Mouse (Mus musculus) neural tube, embryonic 15.5 days (tissue): ENCODE data around the gene Fbxl17. TPM values are rescaled to one million over a fixed set of nuclear protein-coding genes. Genes with fewer than 3 reads are reported as not detected.

ENCODE experiments used
- ATAC-seq: fragments of 200-750 bp; cut with Nextera tagmentation; 2 replicates; pipeline ENCODE4 v1.8.0; 2017; ENCODE audit warnings: mild to moderate bottlenecking, moderate TSS enrichment, moderate library complexity; ENCODE audit not compliant: low FRiP score
- H3K27ac ChIP-seq: fragments of 300-500 bp; sonication (generic); replicated peaks from 2 replicates; pipeline ENCODE4 v1.5.1; 2015; ENCODE audit warnings: mild to moderate bottlenecking, inconsistent platforms
- H3K27me3 ChIP-seq: fragments of 300-500 bp; sonication (generic); replicated peaks from 2 replicates; pipeline ENCODE4 v1.6.1; 2015; ENCODE audit warnings: inconsistent platforms
- H3K36me3 ChIP-seq: fragments of 300-500 bp; sonication (generic); 2 replicates; pipeline ENCODE4 v1.6.1; 2015; ENCODE audit warnings: inconsistent platforms
- H3K4me1 ChIP-seq: fragments of 300-500 bp; sonication (generic); 2 replicates; pipeline ENCODE4 v1.6.1; 2015; ENCODE audit warnings: inconsistent platforms
- H3K4me2 ChIP-seq: fragments of 300-500 bp; sonication (generic); 2 replicates; pipeline ENCODE4 v1.6.1; 2015; ENCODE audit warnings: inconsistent platforms, mild to moderate bottlenecking, moderate library complexity
- H3K4me3 ChIP-seq: fragments of 300-500 bp; sonication (generic); replicated peaks from 2 replicates; pipeline ENCODE4 v1.5.1; 2015; ENCODE audit warnings: mild to moderate bottlenecking, inconsistent platforms
- H3K9ac ChIP-seq: fragments of 300-500 bp; sonication (generic); replicated peaks from 2 replicates; pipeline ENCODE4 v1.6.1; 2015; ENCODE audit warnings: mild to moderate bottlenecking, inconsistent platforms
- H3K9me3 ChIP-seq: fragments of 300-500 bp; sonication (generic); replicated peaks from 2 replicates; pipeline ENCODE4 v1.6.1; 2016; ENCODE audit warnings: inconsistent platforms
- WGBS: fragments of 180-500 bp; shearing (Covaris S2); methylation state at CpG from one replicate; pipeline ENCODE4 v1.1.7; 2015; ENCODE audit warnings: mixed read lengths; 5-methylcytosine and 5-hydroxymethylcytosine counted together
- polyA plus RNA-seq: library from polyadenylated mRNA; unstranded; fragments of >200 nt; fragmentation: Nextera tagmentation; extraction: Ambion mirVana; gene quantifications from 2 replicates; pipeline ENCODE4 v1.2.1, GENCODE M21; 2015

Gene Fbxl17
- polyA plus RNA-seq, 1 experiment from 2014 or later: 12.1 TPM

DNA sequence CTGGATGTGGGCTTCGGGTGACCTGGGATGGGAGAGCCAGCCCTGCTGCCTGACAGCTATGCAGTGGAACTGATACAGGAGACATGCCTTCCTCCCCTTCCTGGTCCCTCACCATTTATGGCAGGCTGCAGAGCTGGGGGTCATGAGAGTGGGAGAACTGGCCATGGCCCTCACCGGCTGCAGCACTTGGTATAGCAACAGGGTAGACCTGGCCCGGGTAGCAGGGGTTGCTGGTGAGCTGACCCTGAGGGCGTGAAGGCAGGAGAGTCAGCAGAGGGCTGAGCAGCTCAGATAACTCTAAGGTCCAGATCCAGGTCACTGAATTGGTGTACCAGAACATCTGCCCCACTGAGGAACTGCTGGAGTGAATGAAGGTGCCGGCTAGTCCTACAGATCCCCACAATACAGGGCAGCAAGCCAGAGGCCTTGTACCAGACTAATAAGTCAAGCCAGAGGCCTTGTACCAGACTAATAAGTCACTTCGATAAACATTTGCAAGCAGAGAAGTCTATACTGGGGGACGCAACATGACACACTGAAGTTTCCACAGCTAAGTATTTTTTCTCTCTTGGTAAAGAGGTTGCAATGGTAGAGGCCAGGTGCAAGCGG, 296.1 kb downstream of the Fbxl17 start:
- H3K36me3 ChIP-seq: no peaks in the 10 kb centered on the region
- H3K9me3 ChIP-seq: no peaks in the 10 kb centered on the region
- no peak overlapping the region for H3K27ac ChIP-seq
- no peak overlapping the region for H3K9ac ChIP-seq
- H3K4me2 ChIP-seq: no peak overlapping the region
- WGBS: 88% methylated on average over 8 of the region's 8 CpGs
- H3K27me3 ChIP-seq: no peaks in the 10 kb centered on the region
- H3K4me1 ChIP-seq: no peaks in the 10 kb centered on the region
- ATAC-seq: no peak
- no peak overlapping the region for H3K4me3 ChIP-seq

DNA sequence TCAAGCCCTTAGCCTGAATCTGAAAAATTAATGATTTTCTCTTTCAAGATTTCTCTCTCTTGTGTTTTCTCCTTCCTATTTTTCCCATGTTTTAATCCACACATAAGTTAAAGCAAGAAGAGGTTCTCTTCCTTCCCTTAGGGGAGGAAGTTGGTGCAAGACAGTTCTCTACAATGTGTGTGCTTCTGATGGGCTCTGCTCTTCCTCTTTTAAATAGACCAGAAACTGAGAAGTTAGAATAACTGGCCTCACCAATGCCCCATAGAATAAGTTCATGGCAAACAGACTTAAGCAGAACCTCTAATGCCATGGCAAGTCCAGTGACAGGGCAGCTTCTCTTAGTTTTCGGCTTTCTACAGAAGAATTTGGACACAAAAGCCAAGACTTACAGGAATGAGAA, 301.1 kb downstream of the Fbxl17 start:
- no peak overlapping the region for H3K27ac ChIP-seq
- H3K36me3 ChIP-seq: no peaks in the 10 kb centered on the region
- no peak overlapping the region for H3K9ac ChIP-seq
- no peaks in the 10 kb centered on the region for H3K4me1 ChIP-seq
- no peaks in the 10 kb centered on the region for H3K9me3 ChIP-seq
- ATAC-seq: no peak
- 90% methylated on average over 1 of the region's 1 CpGs for WGBS
- no peaks in the 10 kb centered on the region for H3K27me3 ChIP-seq
- no peak overlapping the region for H3K4me3 ChIP-seq
- H3K4me2 ChIP-seq: no peak overlapping the region

DNA sequence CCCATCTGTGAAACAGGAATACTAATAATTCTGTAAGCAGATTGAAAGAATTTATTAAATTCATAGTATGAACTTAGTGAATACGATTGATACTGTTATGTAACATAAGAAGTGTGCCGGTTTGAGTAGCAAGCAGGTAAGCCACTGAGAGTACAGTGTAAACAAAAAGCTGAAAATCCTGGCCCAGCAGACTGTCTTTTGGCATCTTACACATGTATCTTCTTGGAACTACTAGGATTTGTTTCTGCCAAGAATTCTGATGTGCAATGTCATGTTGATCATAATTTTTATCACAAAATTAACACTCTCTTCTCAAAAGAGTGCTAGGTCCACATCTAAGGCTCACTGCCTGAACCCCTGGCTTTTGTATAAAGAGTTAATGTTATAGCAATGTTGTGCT, 304.3 kb downstream of the Fbxl17 start:
- peaks cover 4% of the 10 kb centered on the region; the same call in 1 of the 2 replicates for H3K4me1 ChIP-seq
- ATAC-seq: no peak
- 94% methylated on average over 2 of the region's 2 CpGs for WGBS
- no peak overlapping the region for H3K27ac ChIP-seq
- no peak overlapping the region for H3K4me2 ChIP-seq
- no peaks in the 10 kb centered on the region for H3K9me3 ChIP-seq
- H3K9ac ChIP-seq: no peak overlapping the region
- H3K4me3 ChIP-seq: no peak overlapping the region
- H3K36me3 ChIP-seq: no peaks in the 10 kb centered on the region
- H3K27me3 ChIP-seq: no peaks in the 10 kb centered on the region

DNA sequence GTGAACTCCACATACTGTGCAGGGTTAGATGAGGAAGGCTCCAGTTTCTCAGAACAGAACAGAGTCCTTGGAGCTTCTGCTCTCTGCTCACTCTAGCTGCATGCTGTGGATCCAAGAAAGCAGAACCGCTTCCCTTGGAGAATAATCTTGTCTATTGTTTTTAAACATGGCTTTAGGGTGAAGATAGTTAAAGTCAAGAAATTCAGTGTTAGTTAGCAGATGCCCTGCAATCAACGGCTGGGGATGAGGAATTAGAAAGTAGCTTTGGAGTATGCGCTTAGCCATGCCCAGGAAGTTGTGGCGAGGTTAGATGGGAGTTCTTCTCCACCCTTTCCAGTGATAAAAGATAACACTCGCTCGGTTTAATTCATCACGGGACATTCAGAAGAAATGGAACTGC, 306.6 kb downstream of the Fbxl17 start:
- Histone ChIP-seq H3K36me3 (no peaks in the 10 kb centered on the region), H3K4me3 (no peak overlapping the region), H3K27ac (no peak overlapping the region), H3K4me2 (no peak overlapping the region), H3K4me1 (peaks cover 4% of the 10 kb centered on the region; the same call in 1 of the 2 replicates), H3K27me3 (no peaks in the 10 kb centered on the region), H3K9me3 (no peaks in the 10 kb centered on the region), H3K9ac (no peak overlapping the region)
- ATAC-seq: no peak
- 78% methylated on average over 7 of the region's 7 CpGs for WGBS

DNA sequence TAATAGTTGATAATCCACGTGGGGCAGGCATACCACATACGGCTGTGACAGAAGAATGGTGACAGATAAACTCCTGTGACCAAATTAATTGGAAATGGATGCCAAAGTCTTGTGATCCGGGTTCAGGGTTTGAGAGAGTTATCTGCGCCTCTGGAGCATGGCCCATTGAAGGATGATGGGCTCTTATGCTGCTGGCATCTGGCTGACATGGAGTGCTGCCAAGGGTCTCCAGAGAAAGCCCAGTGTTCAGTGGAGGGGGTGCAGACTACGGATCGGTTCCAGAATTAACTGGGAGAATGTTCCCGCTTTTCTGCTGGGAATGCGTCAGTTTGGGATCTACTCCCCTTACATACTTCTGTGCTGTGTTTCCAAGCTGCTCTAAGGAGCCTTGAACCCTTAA, 308.5 kb downstream of the Fbxl17 start:
- no peak overlapping the region for H3K4me2 ChIP-seq
- no peak overlapping the region for H3K9ac ChIP-seq
- H3K9me3 ChIP-seq: no peaks in the 10 kb centered on the region
- no peak overlapping the region for H3K4me3 ChIP-seq
- no peak; the same call in 1 of the 2 replicates for ATAC-seq
- WGBS: 59% methylated on average over 8 of the region's 8 CpGs
- H3K27me3 ChIP-seq: no peaks in the 10 kb centered on the region
- no peak overlapping the region for H3K27ac ChIP-seq
- H3K36me3 ChIP-seq: no peaks in the 10 kb centered on the region
- peaks cover 4% of the 10 kb centered on the region; the same call in 1 of the 2 replicates for H3K4me1 ChIP-seq

DNA sequence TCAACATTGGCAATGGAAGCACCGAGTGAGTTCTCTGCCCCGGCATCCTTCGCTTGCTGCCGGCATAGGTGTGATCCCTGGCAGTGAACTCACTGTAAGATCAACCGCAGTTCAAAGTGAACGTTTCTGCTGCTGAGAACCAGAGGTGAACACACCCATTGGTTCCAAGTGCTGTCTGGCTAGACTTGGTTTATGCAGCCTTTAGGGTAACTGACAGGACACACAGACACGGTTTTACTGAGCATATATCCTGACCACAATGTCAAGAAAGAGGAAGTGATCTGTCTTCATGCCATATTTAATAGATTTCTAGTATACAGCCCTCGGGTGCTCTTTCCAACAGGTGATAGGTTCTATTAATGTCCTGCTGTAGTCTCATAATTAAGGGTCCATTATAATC, 310.5 kb downstream of the Fbxl17 start:
- WGBS: 81% methylated on average over 8 of the region's 8 CpGs

DNA sequence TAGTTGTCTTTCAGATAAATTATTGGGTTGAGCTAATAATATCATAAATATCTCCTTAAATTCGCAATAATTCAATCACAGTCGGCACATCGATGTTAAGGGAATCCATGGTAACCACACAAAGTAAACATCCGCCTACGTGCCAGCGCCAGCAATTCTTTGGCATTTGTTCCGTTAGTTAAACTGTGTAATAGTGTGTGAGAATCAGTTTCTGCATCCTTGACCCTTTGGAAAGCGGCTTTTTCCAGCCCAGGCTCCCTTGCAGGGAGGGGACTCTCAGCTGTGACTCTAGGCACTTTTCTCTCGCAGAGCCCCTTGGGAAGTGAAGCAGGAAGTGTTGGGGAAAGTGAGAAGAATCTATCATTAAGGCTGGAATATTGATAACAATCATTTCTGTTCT, 314.3 kb downstream of the Fbxl17 start:
- WGBS: 15% methylated on average over 9 of the region's 9 CpGs
- H3K27ac ChIP-seq: no peak overlapping the region
- no peaks in the 10 kb centered on the region for H3K9me3 ChIP-seq
- peak; percentile 55; the same call in 1 of the 2 replicates for ATAC-seq
- H3K36me3 ChIP-seq: no peaks in the 10 kb centered on the region
- peaks cover 3% of the 10 kb centered on the region; the same call in 1 of the 2 replicates for H3K4me1 ChIP-seq
- no peak overlapping the region for H3K9ac ChIP-seq
- H3K4me2 ChIP-seq: no peak overlapping the region
- H3K27me3 ChIP-seq: no peaks in the 10 kb centered on the region
- no peak overlapping the region for H3K4me3 ChIP-seq

More for the DNA sequence above, 310.5 kb downstream of the Fbxl17 start:
- peaks cover 7% of the 10 kb centered on the region; the same call in 1 of the 2 replicates for H3K4me1 ChIP-seq
- no peak overlapping the region for H3K27ac ChIP-seq
- H3K9me3 ChIP-seq: no peaks in the 10 kb centered on the region
- no peak overlapping the region for H3K9ac ChIP-seq
- no peak overlapping the region for H3K4me2 ChIP-seq
- no peaks in the 10 kb centered on the region for H3K36me3 ChIP-seq
- no peak overlapping the region for H3K4me3 ChIP-seq
- ATAC-seq: no peak
- no peaks in the 10 kb centered on the region for H3K27me3 ChIP-seq

DNA sequence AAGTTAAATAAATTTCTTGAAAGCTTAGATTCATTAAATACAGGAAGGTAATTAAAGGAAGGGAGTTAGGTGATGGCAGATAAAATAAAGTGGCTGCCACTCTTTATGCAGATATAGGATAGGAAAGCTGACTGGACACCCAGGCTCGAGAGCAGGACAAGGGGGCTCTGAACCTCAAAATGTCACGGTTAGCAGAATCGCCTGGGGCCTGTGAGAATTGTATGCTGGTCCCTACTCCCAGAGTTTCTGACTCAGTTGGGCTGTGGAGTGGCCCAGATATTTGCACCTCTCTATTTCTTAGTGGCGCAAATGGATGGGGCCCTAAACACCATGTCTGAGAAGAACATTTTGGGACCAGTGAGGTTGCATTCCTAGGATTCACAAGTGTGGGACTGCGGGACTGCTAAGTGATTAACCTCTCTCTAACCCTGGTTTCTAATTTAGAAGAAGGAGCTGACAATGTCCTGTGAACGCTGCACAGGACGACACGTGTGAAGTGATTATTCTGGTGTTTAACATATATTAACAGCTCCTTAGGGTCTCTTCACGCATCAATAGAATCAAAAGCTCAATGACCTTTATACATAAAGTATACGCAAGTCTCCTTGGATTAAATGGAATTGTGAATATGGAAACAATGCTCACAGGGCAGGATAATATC, 314.8 kb downstream of the Fbxl17 start:
- no peak overlapping the region for H3K9ac ChIP-seq
- no peak for ATAC-seq
- H3K4me2 ChIP-seq: no peak overlapping the region
- H3K4me3 ChIP-seq: no peak overlapping the region
- H3K27ac ChIP-seq: no peak overlapping the region
- H3K4me1 ChIP-seq: peaks cover 3% of the 10 kb centered on the region; the same call in 1 of the 2 replicates
- no peaks in the 10 kb centered on the region for H3K9me3 ChIP-seq
- no peaks in the 10 kb centered on the region for H3K36me3 ChIP-seq
- WGBS: 33% methylated on average over 10 of the region's 10 CpGs
- H3K27me3 ChIP-seq: no peaks in the 10 kb centered on the region

DNA sequence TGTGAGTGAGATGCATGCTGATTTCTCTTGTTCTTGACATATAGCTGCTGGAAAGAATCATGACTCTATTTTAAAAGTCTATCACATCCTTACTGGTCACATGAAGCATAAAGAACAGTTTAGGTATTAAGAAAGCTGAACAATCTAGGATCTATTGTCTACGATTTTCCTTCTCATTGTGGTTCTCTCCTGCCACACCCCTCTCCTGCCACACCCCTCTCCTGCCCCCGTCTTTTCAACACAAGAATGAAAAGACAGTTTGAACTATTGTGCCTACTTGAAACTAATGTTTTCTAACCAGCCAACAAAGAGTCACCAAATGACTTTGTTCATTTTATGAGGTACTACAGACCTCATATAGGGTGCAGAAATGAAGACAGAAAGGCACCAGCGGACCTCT, 316.4 kb downstream of the Fbxl17 start:
- ATAC-seq: no peak
- Histone ChIP-seq H3K4me2 (no peak overlapping the region), H3K4me1 (peaks cover 3% of the 10 kb centered on the region; the same call in 1 of the 2 replicates), H3K27ac (no peak overlapping the region), H3K36me3 (no peaks in the 10 kb centered on the region), H3K27me3 (no peaks in the 10 kb centered on the region), H3K4me3 (no peak overlapping the region), H3K9ac (no peak overlapping the region), H3K9me3 (no peaks in the 10 kb centered on the region)
- WGBS: 38% methylated on average over 3 of the region's 3 CpGs

DNA sequence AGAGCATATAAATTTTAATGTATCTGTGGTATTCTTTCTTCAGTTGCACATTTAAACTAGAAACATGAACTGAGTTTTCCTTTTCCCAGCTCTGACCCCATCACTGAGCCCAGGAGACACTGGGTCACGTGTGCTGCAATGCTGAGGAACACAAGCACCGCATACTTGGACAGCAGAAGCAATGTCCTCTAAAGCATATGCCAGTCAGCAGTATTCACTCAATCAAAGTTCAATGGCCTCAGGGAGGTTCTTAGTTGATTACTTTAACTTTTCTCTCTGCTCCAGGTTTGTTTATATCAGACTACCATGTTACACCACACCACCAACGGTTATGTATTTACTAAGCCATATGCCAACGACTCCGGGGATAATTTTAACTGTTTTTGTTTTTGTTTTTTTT, 318.2 kb downstream of the Fbxl17 start:
- Histone ChIP-seq H3K27ac (no peak overlapping the region), H3K4me1 (peaks cover 3% of the 10 kb centered on the region; the same call in 1 of the 2 replicates), H3K36me3 (no peaks in the 10 kb centered on the region), H3K4me3 (no peak overlapping the region), H3K27me3 (no peaks in the 10 kb centered on the region), H3K4me2 (no peak overlapping the region), H3K9ac (no peak overlapping the region), H3K9me3 (no peaks in the 10 kb centered on the region)
- ATAC-seq: no peak
- 89% methylated on average over 5 of the region's 5 CpGs for WGBS

DNA sequence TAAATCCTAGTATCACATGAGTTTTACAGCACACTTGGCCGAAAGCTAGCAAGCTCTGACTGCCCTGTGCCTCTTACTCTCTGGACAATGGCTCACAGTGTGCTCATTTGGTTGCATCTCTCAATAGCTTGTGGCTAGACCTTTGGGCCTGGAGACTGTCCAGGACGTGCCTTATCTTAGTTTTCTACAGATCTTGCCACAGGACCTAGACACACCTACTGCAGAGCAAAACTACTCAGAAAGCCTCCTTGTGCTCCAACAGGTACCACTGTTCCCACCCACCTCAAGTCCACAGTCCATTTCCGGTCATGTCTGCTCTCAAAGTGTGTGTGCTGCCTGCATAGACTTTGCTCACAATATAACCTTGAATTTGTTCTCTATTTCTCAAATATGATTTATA, 319.8 kb downstream of the Fbxl17 start:
- H3K27me3 ChIP-seq: no peaks in the 10 kb centered on the region
- H3K27ac ChIP-seq: no peak overlapping the region
- H3K9me3 ChIP-seq: no peaks in the 10 kb centered on the region
- 85% methylated on average over 3 of the region's 3 CpGs for WGBS
- ATAC-seq: no peak
- peaks cover 5% of the 10 kb centered on the region; the same call in 1 of the 2 replicates for H3K4me1 ChIP-seq
- H3K36me3 ChIP-seq: no peaks in the 10 kb centered on the region
- H3K4me2 ChIP-seq: no peak overlapping the region
- no peak overlapping the region for H3K9ac ChIP-seq
- no peak overlapping the region for H3K4me3 ChIP-seq

DNA sequence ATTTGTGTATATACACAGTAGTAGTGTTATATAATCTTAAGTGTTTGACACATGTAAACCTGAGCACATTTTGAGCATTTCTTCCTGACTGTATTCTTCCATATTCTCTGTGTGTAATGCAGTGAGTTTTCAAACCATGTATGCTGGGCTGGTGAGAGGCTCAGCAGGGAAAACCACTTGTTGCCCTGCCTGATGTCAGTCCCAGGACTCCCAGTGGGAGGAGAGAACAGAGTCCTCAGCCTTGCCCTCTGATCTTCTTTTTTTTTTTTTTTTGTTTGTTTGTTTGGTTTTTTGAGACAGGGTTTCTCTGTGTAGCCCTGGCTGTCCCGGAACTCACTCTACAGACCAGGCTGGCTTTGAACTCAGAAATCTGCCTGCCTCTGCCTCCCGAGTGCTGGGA, 321.5 kb downstream of the Fbxl17 start:
- Histone ChIP-seq H3K27me3 (no peaks in the 10 kb centered on the region), H3K36me3 (no peaks in the 10 kb centered on the region), H3K4me3 (no peak overlapping the region), H3K4me1 (0 out of 2 replicates have a peak, but pooled peaks cover 8% of the 10 kb centered on the region), H3K9ac (no peak overlapping the region), H3K4me2 (no peak overlapping the region), H3K9me3 (no peaks in the 10 kb centered on the region), H3K27ac (no peak overlapping the region)
- no peak for ATAC-seq
- WGBS: 98% methylated on average over 2 of the region's 2 CpGs
